Mouse (Mus musculus) layer of hippocampus, adult 2 months (tissue): ENCODE results near the gene Tmem169. TPM values are rescaled to one million over a fixed set of nuclear protein-coding genes. Genes with fewer than 3 reads are reported as not detected.
"Not testable (repeated sequence)": the region's sequence is repeated elsewhere in the genome, so short reads cannot be mapped to it uniquely, and the experiment has no call there.

Experiments
- DNase-seq, 2 experiments: peaks; one replicate each; pipeline ENCODE4 v3.0.0; 2022; ENCODE audit warnings: low spot score in 2 of 2
- H3K27ac ChIP-seq: fragments of 200-600 bp; 2 replicates; pipeline ENCODE4 v1.8.1; 2022
- H3K4me3 ChIP-seq: fragments of 200-600 bp; 2 replicates; pipeline ENCODE4 v1.8.1; 2022; ENCODE audit warnings: mild to moderate bottlenecking
- CTCF ChIP-seq: fragments of 200-600 bp; conservative IDR thresholded peaks from 2 replicates; pipeline ENCODE4 v1.8.1; 2022; ENCODE audit warnings: antibody characterized with exemption, mild to moderate bottlenecking, moderate library complexity
- long read RNA-seq, 2 experiments: library from polyadenylated mRNA; stranded (forward); transcript quantifications; one replicate each; pipeline ENCODE4 v2.0.0; 2021; ENCODE audit warnings: borderline mapping rate in 2 of 2
- total RNA-seq, 2 experiments: library from RNA; stranded (reverse); gene quantifications; 2 replicates each; pipeline ENCODE4 v1.2.3; 2021

Tmem169 gene
- 10 to 100 TPM; 13.6 to 17.1 TPM for total RNA-seq
- long read RNA-seq, experiment 1, partial matches to known transcripts: 0 of 9 reads
- long read RNA-seq, experiment 1, other reads (novel, unspliced or antisense): 3 of 9 reads
- long read RNA-seq, experiment 2, transcript Tmem169-201 (3 exons, 2,928 nt): major isoform, 13 of 20 reads
- long read RNA-seq, experiment 2, partial matches to known transcripts: 1 of 20 reads
- long read RNA-seq, experiment 2, other reads (novel, unspliced or antisense): 3 of 20 reads

DNA sequence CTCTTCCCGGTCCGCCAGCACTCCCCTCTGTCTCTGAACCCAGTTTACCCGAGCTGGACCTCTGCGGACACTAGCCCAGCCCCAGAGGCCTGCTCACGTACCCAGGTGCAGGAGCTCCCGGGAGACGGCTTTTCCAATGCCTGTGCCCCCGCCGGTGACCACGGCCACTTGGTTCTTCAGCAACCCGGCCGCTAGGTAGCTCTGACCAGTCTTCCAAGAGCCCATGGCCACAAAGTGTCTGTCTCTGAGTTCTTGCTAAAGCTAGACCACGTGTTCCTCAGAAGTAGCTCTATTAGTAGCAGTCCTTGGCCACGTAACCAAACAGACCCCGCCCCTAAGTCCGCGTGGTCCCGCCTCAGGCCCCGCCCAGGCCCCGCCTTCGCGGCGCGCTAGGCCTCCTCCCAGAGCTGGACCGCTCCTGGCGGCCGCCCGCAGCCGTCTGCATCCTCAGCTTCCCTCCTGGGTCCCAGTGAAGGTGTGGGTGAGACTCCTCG is at the start of gene Tmem169, which contains the start of gene Pecr:
Gene Tmem169, plus strand, starts transcription at position 378 of the 494 bp plus-strand sequence.
Gene Pecr, minus strand, starts transcription at position 323 of the 494 bp plus-strand sequence.
- peak; percentile 94 for DNase-seq
- Histone ChIP-seq H3K4me3 (peak within 1 kb of the TSS; percentile 80), H3K27ac (peak within 1 kb of the TSS; percentile 89)
- TF ChIP-seq CTCF: peak; percentile 66

DNA sequence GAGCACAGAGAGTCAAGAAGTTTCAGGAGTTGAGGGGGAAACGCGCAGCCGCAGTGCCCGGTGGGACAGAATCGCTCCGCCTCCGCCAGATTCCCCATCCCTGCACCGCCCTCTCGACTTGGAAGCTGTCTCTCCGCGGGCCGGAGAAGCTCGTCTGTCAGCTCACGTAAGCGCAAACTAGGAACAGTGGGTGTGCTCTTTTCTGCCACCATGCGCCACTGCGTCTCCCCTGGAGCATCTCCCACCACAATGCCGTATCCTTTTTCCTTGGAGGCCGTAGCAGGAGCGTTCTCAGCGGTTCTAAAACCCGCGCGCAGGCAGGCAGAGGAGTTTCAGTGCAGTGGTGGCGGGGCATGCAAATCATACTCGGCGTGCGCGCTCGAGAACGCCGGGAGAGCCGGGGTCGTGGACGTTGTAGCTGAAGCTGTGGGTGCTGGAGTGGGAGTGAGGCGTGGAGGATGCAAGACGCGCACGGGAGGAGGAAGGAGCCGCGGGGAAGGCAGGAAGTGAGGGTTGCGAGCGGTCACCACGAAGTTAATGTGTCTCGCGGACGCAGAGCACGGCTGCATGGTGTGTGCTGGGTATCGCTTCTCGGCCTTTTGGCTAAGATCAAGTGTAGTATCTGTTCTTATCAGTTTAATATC is 47.7 kb upstream of the Tmem169 start:
- Histone ChIP-seq H3K4me3 (peak overlapping the region; percentile 53), H3K27ac (peak overlapping the region; percentile 86)
- peak; percentile 68 to 73 for DNase-seq

DNA sequence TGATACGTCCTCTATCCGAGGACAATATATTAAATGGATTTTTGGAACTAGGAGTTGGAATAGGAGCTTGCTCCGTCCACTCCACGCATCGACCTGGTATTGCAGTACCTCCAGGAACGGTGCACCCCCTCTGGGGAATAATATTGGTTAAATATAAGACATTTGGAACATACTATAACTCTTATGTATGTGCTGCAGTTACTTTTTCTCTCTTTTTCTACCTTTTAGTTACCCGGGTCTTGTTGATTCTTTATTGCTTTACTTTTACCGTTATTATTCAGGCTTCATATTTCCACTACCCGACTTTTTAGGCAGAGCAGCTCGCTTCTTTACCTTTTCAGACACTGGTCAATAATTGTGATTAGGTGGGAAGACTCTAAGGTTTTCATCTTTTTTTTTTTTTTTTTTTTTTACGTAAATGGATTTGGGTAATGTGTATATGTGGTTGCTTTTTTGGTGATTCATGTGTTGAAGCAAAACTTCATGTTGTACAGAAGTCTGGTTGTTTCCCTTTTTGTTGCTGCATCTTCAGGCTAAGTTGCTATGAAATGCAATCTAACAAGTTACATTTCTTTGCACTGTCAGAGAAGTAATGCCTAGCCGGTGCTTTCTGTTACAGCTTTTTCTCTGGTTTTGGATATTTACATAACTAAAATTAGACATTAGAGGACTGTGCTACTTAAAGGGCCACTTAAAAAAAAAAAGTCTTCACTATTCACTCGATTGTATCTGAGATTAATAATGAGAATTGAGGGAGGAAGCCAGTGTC is 47.0 kb upstream of the Tmem169 start:
- DNase-seq: peak in 1 of 2 experiments; percentile 51
- Histone ChIP-seq H3K4me3 (peak overlapping the region; percentile 42), H3K27ac (no peak overlapping the region)
- TF ChIP-seq CTCF: no peak

DNA sequence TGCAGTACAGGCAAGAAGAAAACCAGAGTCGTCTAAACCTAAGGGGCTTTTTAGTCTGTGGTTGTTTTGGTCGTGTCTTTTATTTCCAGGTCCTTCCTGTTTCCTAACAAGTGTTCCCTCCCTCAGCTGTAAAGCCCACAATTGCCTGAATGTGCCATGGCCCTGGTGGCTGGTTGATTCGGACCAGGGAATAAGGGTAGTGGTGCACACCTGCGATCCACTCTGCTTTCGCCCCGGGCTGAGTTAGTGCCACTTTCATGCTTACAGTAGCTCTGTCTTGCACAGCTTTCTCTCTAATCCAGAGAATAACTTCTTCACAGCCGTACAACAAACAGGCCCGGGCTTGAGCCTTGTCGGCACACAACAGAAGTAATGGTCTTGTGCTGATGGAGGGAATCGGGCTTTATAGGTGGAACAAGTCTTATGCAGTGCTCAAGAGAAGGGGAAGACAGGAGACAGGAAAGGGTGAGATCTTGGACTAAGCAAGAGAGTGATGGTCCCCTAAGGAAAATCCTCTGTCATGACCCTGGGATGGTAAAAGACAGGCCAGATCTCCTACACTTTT is 46.1 kb upstream of the Tmem169 start:
- Histone ChIP-seq H3K27ac (no peak overlapping the region), H3K4me3 (no peak overlapping the region)
- no peak for TF ChIP-seq CTCF
- no peak for DNase-seq

DNA sequence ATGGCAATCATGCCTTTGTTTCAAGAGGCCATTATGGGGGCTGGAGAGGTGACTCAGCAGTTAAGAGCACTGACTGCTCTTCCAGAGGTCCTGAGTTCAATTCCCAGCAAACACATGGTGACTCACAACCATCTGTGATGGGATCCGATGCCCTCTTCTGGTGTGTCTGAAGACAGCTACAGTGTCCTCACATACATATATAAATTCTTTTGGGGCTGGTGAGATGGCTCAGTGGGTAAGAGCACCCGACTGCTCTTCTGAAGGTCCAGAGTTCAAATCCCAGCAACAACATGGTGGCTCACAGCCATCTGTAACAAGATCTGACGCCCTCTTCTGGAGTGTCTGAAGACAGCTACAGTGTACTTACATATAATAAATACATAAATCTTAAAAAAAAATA is 45.1 kb upstream of the Tmem169 start:
- H3K4me3 ChIP-seq, H3K27ac ChIP-seq, DNase-seq: not testable (repeated sequence)

DNA sequence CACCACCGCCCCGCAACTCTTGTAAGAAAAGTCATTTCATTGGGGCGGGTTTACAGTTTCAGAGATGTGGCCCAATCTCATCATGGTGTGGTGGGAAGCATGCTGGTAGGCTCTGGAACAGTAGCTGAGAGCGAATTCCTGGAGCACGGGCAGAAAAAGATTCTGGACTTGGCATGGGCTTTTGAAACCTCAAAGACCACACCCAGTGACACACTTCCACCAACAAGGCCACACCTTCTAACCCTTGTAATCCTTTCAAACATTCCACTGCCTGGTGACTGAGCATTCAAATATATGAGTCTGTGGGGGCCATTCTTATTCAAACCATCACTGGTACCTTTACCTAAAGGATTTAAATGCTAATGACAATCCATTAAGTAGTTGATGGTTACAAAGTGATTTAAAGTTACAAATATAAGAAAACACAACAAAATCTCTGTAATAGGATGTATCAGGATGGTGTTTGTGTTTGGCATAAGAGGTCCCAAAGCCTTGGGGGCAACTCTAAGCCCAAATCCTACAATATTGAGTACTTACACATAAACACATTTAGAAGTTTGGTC is 41.5 kb upstream of the Tmem169 start:
- no peak for DNase-seq
- Histone ChIP-seq H3K27ac (no peak overlapping the region), H3K4me3 (no peak overlapping the region)
- no peak for TF ChIP-seq CTCF

DNA sequence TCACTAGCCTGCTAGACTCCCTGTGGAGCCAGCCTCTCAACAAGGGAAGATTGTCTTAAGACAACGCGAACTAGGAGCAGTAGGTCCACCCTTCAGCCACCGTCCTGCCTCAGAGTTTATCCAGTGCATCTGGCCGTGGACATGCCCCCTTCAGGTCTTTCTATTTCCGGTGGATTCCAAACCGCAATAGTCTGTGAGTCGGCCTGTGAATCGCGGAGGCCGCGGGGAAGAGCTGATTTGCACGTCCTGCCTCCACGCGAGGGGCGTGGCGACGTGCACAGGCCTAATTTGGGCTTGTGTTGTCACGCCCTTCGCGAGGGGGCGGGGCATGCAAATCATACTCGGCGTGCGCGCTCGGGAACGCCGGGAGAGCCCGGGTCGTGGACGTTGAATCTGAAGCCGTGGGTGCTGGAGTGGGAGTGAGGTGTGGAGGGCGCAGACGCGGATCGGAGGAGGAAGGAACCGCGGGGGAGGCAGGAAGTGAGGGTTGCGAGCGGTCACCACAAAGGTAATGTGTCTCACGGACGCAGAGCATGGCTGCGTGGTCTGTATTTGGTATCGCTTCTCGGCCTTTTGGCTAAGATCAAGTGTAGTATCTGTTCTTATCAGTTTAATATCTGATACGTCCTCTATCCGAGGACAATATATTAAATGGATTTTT is 40.4 kb upstream of the Tmem169 start:
- peak overlapping the region; percentile 98 for H3K27ac ChIP-seq
- peak; percentile 94 for DNase-seq
- H3K4me3 ChIP-seq: peak overlapping the region; percentile 67
- 0 out of 2 replicates have a peak, but pooled peaks have one; percentile 12 for TF ChIP-seq CTCF

DNA sequence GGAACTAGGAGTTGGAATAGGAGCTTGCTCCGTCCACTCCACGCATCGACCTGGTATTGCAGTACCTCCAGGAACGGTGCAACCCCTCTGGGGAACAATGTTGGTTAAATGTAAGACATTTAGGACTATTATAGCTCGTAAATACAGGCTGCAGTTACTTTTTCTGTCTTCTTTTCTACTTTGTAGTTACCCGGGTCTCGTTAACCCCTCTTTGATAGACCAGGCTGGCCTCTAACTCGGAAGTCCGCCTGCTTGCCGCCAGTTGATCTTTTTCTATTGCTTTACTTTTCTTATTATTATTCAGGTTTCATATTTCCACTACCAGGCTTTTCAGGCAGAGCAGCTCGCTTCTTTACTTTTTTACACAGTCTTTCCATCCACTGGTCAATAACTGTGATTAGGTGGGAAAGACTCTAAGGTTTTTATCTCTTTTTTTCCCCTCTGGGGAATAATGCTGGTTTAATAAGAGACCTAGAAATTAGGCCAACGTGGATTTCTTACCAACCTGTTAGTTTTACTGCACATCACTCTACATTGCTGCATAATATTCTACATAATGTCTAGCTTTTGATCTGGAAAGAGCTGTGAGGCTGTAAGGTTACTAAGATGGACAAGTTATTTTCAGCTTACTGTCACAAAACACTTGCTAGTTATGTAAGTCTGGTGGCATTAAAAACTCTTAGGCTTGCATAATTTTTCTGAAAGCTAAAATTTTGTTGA is 39.7 kb upstream of the Tmem169 start:
- Histone ChIP-seq H3K27ac (peak overlapping the region; percentile 98), H3K4me3 (peak overlapping the region; percentile 67)
- TF ChIP-seq CTCF: no peak
- DNase-seq: no peak

DNA sequence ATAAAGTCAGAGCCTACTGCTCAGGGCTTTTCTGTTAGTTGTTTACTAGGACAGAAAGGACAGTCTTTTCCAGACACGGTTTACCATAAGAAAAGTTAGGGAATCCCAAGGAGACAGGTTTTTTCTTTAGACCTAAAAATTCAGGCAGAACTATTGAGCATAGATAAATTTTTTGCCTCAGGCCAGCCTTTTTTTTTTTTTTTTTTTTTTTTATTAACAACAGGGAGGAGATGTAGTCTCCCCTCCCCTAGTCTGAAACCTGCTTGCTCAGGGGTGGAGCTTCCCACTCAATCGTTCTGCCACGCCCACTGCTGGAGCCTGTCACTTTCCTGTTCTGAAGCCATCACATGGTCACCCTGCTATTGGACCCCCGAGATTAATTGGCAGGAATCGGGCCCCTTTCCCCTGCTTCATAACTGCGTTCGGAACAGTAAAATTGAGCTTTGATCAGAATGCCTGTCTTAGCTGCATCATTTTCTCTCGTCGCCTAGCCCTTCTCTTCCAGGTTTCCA is 35.9 kb upstream of the Tmem169 start:
- not testable (repeated sequence) for H3K27ac ChIP-seq, DNase-seq, H3K4me3 ChIP-seq

DNA sequence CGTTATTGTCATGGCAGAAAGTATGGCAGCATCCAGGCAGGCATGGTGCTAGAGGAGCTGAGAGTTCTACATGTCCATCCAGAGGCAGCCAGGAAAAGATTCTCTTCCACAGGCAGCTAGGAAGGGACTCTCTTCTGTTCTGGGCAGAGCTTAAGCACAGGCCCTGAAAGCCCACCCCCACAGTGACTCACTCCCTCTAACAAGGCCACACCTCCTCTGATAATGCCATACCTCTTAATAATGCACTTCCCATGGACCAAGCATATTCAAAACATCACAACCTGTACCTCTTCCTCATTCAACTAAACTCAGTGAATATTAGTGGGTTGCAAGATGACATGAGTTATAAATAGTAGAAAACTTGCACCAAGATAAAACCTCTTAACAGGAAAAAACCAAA is 32.4 kb upstream of the Tmem169 start:
- DNase-seq: no peak
- TF ChIP-seq CTCF: no peak
- H3K4me3 ChIP-seq: no peak overlapping the region
- no peak overlapping the region for H3K27ac ChIP-seq

DNA sequence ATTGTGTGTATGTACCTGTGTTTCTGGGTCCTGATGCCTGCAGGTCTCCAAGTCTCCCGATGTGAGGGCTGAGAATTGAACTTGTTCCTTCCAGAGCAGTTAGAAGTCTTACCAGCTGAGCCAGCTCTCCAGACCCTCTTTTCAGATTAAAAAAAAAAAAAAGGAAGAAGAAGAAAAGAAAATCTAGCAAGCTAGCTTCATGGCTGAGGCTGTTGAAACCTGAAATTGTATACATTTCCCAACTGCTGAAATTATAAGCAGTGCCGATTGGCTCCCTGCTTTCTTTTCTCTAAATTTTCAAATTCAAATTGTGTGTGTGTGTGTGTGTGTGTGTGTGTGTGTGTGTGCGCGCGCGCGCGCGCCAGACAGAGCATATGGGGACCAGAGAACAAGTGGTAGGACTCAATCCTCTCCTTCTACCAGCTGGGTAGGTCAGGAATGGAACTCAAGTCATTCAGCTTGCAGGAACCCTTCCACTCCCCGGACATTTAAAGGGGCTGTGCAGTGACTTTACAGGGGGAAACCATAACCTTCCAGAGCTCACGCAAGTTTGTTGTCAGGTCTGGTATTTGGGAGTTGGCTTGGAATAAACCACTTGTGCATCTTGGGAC is 30.2 kb upstream of the Tmem169 start:
- H3K27ac ChIP-seq: peak overlapping the region; percentile 92
- DNase-seq: no peak
- peak overlapping the region; percentile 47 for H3K4me3 ChIP-seq
- no peak for TF ChIP-seq CTCF
